9 mouse cellular contexts compared by ENCODE assay signal in genomic region chr11:4697043-4697983, GRCm38 (mm10). TPM values are rescaled to one million over a fixed set of nuclear protein-coding genes. Genes with fewer than 3 reads are reported as not detected.
DNase-seq lines count a peak whose midpoint lies in the region; ATAC-seq and TF ChIP-seq lines count a peak whose summit lies in the region.
"Had no signal": no experiment of that assay in that cellular context is flagged by ENCODE, and none has a peak within 500 bp of the region (broad histone marks: within the 10 kb centered on the region; RNA-seq: fewer than 3 reads in every experiment).

No protein-coding gene starts in this region.

- no peak overlapping the region for H3K4me2 ChIP-seq in forebrain, postnatal 0 days (ENCODE audit: low read depth)
- no peak overlapping the region for H3K4me2 ChIP-seq in forebrain, embryonic 15.5 days (replicated peaks)
- no peak overlapping the region for H3K4me2 ChIP-seq in heart, embryonic 13.5 days

- H3K4me3 ChIP-seq in forebrain, postnatal 0 days (ENCODE audit: low read depth, low read length), result no peak overlapping the region
- no peak overlapping the region for H3K4me3 ChIP-seq in forebrain, embryonic 15.5 days
- H3K4me3 ChIP-seq in heart, embryonic 13.5 days, result no peak overlapping the region
- H3K4me3 ChIP-seq: erythroblast, embryonic 14.5 days had no signal

- H3K27me3 ChIP-seq in forebrain, postnatal 0 days (ENCODE audit: insufficient read depth, low read length), result no peaks in the 10 kb centered on the region
- H3K27me3 ChIP-seq in forebrain, embryonic 15.5 days, result no peaks in the 10 kb centered on the region
- H3K27me3 ChIP-seq in heart, embryonic 13.5 days (replicated peaks), result no peaks in the 10 kb centered on the region

- 62% methylated on average over 7 of the region's 7 CpGs for WGBS in forebrain, postnatal 0 days
- WGBS in forebrain, embryonic 15.5 days, result 63% methylated on average over 7 of the region's 7 CpGs
- WGBS in heart, embryonic 13.5 days, result 30% methylated on average over 7 of the region's 7 CpGs

- H3K4me1 ChIP-seq in forebrain, postnatal 0 days (ENCODE audit: insufficient read depth), result no peaks in the 10 kb centered on the region
- no peaks in the 10 kb centered on the region for H3K4me1 ChIP-seq in forebrain, embryonic 15.5 days
- peaks cover 9% of the 10 kb centered on the region for H3K4me1 ChIP-seq in heart, embryonic 13.5 days

- no peak overlapping the region for H3K27ac ChIP-seq in forebrain, postnatal 0 days (ENCODE audit: low read depth, low read length)
- no peak overlapping the region for H3K27ac ChIP-seq in forebrain, embryonic 15.5 days (replicated peaks)
- H3K27ac ChIP-seq in heart, embryonic 13.5 days (replicated peaks), result no peak overlapping the region

- H3K9me3 ChIP-seq in forebrain, postnatal 0 days (ENCODE audit: low read length), result no peaks in the 10 kb centered on the region
- no peaks in the 10 kb centered on the region for H3K9me3 ChIP-seq in forebrain, embryonic 15.5 days
- H3K9me3 ChIP-seq in heart, embryonic 13.5 days, result 0 out of 2 replicates have a peak, but pooled peaks cover 5% of the 10 kb centered on the region

- peak; percentile 22 for DNase-seq in forebrain, postnatal 0 days
- DNase-seq in adrenal gland, adult 2 months, result peak; percentile 90
- peak; percentile 68 to 71 for DNase-seq in layer of hippocampus, postnatal 14 days (ENCODE audit: low spot score in 2 of 2)
- DNase-seq in lung, postnatal 4 days, result peak; percentile 86 to 92
- peak; percentile 57 to 80 for DNase-seq in urinary bladder, postnatal 4 days (ENCODE audit: low spot score in 2 of 2)

- peaks cover 12% of the 10 kb centered on the region for H3K36me3 ChIP-seq in forebrain, postnatal 0 days (ENCODE audit: insufficient read depth)
- H3K36me3 ChIP-seq in forebrain, embryonic 15.5 days, result peaks cover 14% of the 10 kb centered on the region
- H3K36me3 ChIP-seq in heart, embryonic 13.5 days, result peaks cover 21% of the 10 kb centered on the region

- TF ChIP-seq CTCF in forebrain, postnatal 0 days (IDR thresholded peaks at IDR 0.05; ENCODE audit: low read depth), result no peak

- H3K9ac ChIP-seq in forebrain, postnatal 0 days, result no peak overlapping the region
- no peak overlapping the region for H3K9ac ChIP-seq in forebrain, embryonic 15.5 days (replicated peaks)
- 0 out of 2 replicates have a peak overlapping the region, but pooled peaks have one; percentile 14 for H3K9ac ChIP-seq in heart, embryonic 13.5 days

- no peak for ATAC-seq in forebrain, postnatal 0 days
- no peak for ATAC-seq in forebrain, embryonic 15.5 days (replicated peaks)
- no peak for ATAC-seq in heart, embryonic 13.5 days (ENCODE audit: extremely low read depth, insufficient number of reproducible peaks, low FRiP score, low TSS enrichment)
- ATAC-seq in cerebellum, adult (ENCODE audit: insufficient number of reproducible peaks, low FRiP score, low TSS enrichment), result no peak

RNA-seq across cellular contexts. Expression of gene Uqcr10, which starts 6.8 kb away (rescaled TPM):
- total RNA-seq in forebrain, postnatal 0 days (2014; rRNA removed), result 171 and 220 TPM in 2 replicates
- 797 and 1,037 TPM in 2 replicates for polyA plus RNA-seq in forebrain, postnatal 0 days (2015; fragmentation: Nextera tagmentation; extraction: Ambion mirVana)
- 538 and 557 TPM in 2 replicates for polyA plus RNA-seq in forebrain, embryonic 15.5 days (2015; fragmentation: Nextera tagmentation; extraction: Ambion mirVana)
- 1,000 to 10,000 TPM in 1 of 2 experiments, 100 to 1,000 TPM in 1; 942 to 1,033 TPM for total RNA-seq in adrenal gland, adult 2 months (2021)
- polyA plus RNA-seq in adrenal gland, adult 2 months (2012; rRNA removed), result 916 and 1,226 TPM in 2 replicates
- polyA plus RNA-seq in heart, embryonic 13.5 days (2015; fragmentation: Nextera tagmentation; extraction: Ambion mirVana), result 1,777 and 1,970 TPM in 2 replicates
- 100 to 1,000 TPM; 480 to 497 TPM for total RNA-seq in layer of hippocampus, postnatal 14 days (2021)

RNA-seq across cellular contexts. Expression of gene Zmat5, which starts 7.2 kb away (rescaled TPM):
- total RNA-seq in forebrain, postnatal 0 days (2014; rRNA removed), result 20.6 and 29.5 TPM in 2 replicates
- polyA plus RNA-seq in forebrain, postnatal 0 days (2015; fragmentation: Nextera tagmentation; extraction: Ambion mirVana), result 62.6 and 78.7 TPM in 2 replicates
- polyA plus RNA-seq in forebrain, embryonic 15.5 days (2015; fragmentation: Nextera tagmentation; extraction: Ambion mirVana), result 72.3 and 78.4 TPM in 2 replicates
- total RNA-seq in adrenal gland, adult 2 months (2021), result 10 to 100 TPM; 45.6 to 60.6 TPM
- polyA plus RNA-seq in adrenal gland, adult 2 months (2012; rRNA removed), result 52.9 and 67.8 TPM in 2 replicates
- polyA plus RNA-seq in heart, embryonic 13.5 days (2015; fragmentation: Nextera tagmentation; extraction: Ambion mirVana), result 51.2 and 57.4 TPM in 2 replicates
- 10 to 100 TPM; 30.2 to 36.7 TPM for total RNA-seq in layer of hippocampus, postnatal 14 days (2021)

RNA-seq across cellular contexts. Expression of gene Cabp7, which starts 49.3 kb away (rescaled TPM):
- total RNA-seq in forebrain, postnatal 0 days (2014; rRNA removed), result 5.3 and 5.5 TPM in 2 replicates
- 1.3 and 1.6 TPM in 2 replicates for polyA plus RNA-seq in forebrain, postnatal 0 days (2015; fragmentation: Nextera tagmentation; extraction: Ambion mirVana)
- polyA plus RNA-seq in forebrain, embryonic 15.5 days (2015; fragmentation: Nextera tagmentation; extraction: Ambion mirVana), result 1.3 and 1.8 TPM in 2 replicates
- under 1 TPM in 1 of 2 experiments, not detected in 1; 0.24 TPM for total RNA-seq in adrenal gland, adult 2 months (2021)
- 0.08 and 0.28 TPM in 2 replicates for polyA plus RNA-seq in adrenal gland, adult 2 months (2012; rRNA removed)
- 0.09 TPM in 1 of 2 replicates, not detected in the other for polyA plus RNA-seq in heart, embryonic 13.5 days (2015; fragmentation: Nextera tagmentation; extraction: Ambion mirVana)
- total RNA-seq in layer of hippocampus, postnatal 14 days (2021), result 100 to 1,000 TPM; 138 to 156 TPM
- polyA plus RNA-seq: erythroblast, embryonic 14.5 days had no signal

RNA-seq across cellular contexts. Expression of gene Ascc2, which starts 59.8 kb away (rescaled TPM):
- 14.5 and 17.3 TPM in 2 replicates for total RNA-seq in forebrain, postnatal 0 days (2014; rRNA removed)
- 12.0 and 14.3 TPM in 2 replicates for polyA plus RNA-seq in forebrain, postnatal 0 days (2015; fragmentation: Nextera tagmentation; extraction: Ambion mirVana)
- polyA plus RNA-seq in forebrain, embryonic 15.5 days (2015; fragmentation: Nextera tagmentation; extraction: Ambion mirVana), result 24.0 and 27.1 TPM in 2 replicates
- total RNA-seq in adrenal gland, adult 2 months (2021), result 10 to 100 TPM; 46.3 to 51.5 TPM
- 10.7 and 12.8 TPM in 2 replicates for polyA plus RNA-seq in adrenal gland, adult 2 months (2012; rRNA removed)
- polyA plus RNA-seq in heart, embryonic 13.5 days (2015; fragmentation: Nextera tagmentation; extraction: Ambion mirVana), result 21.6 and 22.3 TPM in 2 replicates
- 10 to 100 TPM; 24.1 to 24.4 TPM for total RNA-seq in layer of hippocampus, postnatal 14 days (2021)

Comparison
In these comparisons a context has a peak if more than half of its experiments do, and no peak if none do; other contexts are left out.
1. DNase-seq: peak in every context shown above with its lines; median percentile 90 in adrenal gland, adult 2 months; 89 in lung, postnatal 4 days; 70 in layer of hippocampus, postnatal 14 days; 68 in urinary bladder, postnatal 4 days; 22 in forebrain, postnatal 0 days.